In the genomic region with DNA sequence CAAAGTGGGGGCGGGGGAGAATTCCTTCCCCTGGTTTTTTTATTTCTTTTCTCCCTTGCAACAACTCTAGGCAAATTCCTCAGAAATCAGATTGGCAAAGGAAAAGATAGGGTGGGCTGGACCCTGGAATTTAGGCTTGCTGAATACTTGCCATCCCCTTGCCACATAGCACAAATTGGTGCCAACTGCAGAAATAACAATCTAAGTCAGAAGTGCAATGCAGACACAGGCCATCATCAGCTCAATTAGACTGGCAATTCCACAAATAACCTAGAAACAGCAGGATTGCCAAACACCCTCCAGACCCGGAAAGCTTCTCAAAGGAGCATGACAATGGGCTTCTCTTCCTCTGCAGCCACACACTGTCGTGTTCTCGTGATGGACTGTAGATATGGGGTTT, we compare ENCODE assay signal across 16 mouse cellular contexts.
"Had no signal": no experiment of that assay in that cellular context is flagged by ENCODE, and none has a peak within 500 bp of the region (broad histone marks: within the 10 kb centered on the region; RNA-seq: fewer than 3 reads in every experiment).

No protein-coding gene starts in this region.

- H3K9me3 ChIP-seq: lung, embryonic 15.5 days; megakaryocyte, embryonic 14.5 days; midbrain, embryonic 13.5 days; midbrain, embryonic 15.5 days; neural tube, embryonic 12.5 days; stomach, embryonic 15.5 days had no signal

- H3K9ac ChIP-seq: liver, postnatal 0 days; lung, embryonic 15.5 days; midbrain, embryonic 13.5 days; midbrain, embryonic 15.5 days; neural tube, embryonic 12.5 days; stomach, embryonic 15.5 days had no signal

- H3K4me3 ChIP-seq: lung, embryonic 15.5 days; megakaryocyte, embryonic 14.5 days; midbrain, embryonic 13.5 days; midbrain, embryonic 15.5 days; neural tube, embryonic 12.5 days; stomach, embryonic 15.5 days had no signal

- H3K4me1 ChIP-seq: megakaryocyte, embryonic 14.5 days; stomach, embryonic 15.5 days had no signal

- H3K4me2 ChIP-seq: lung, embryonic 15.5 days; midbrain, embryonic 11.5 days; midbrain, embryonic 13.5 days; midbrain, embryonic 15.5 days; neural tube, embryonic 12.5 days; stomach, embryonic 15.5 days had no signal

- DNase-seq: liver, postnatal 0 days; lung, adult 2 months; lung, postnatal 10 days; right cerebral cortex, postnatal 14 days; thymus, adult 2 months; thymus, postnatal 25 days; thymus, postnatal 4 days had no signal

- H3K27me3 ChIP-seq: lung, embryonic 15.5 days; midbrain, embryonic 13.5 days; midbrain, embryonic 15.5 days; neural tube, embryonic 12.5 days; stomach, embryonic 15.5 days had no signal

- H3K27ac ChIP-seq: lung, embryonic 15.5 days; macrophage; midbrain, embryonic 13.5 days; midbrain, embryonic 15.5 days; neural tube, embryonic 12.5 days; stomach, embryonic 15.5 days; stomach, postnatal 0 days had no signal

- ATAC-seq: liver, postnatal 0 days; midbrain, embryonic 13.5 days; midbrain, embryonic 15.5 days had no signal

- H3K36me3 ChIP-seq: lung, embryonic 15.5 days; midbrain, embryonic 13.5 days; midbrain, embryonic 15.5 days; neural tube, embryonic 12.5 days; stomach, embryonic 15.5 days had no signal
